Mouse (Mus musculus): Measurements from ENCODE around the gene Fbxl17.

Fbxl17 gene

DNA sequence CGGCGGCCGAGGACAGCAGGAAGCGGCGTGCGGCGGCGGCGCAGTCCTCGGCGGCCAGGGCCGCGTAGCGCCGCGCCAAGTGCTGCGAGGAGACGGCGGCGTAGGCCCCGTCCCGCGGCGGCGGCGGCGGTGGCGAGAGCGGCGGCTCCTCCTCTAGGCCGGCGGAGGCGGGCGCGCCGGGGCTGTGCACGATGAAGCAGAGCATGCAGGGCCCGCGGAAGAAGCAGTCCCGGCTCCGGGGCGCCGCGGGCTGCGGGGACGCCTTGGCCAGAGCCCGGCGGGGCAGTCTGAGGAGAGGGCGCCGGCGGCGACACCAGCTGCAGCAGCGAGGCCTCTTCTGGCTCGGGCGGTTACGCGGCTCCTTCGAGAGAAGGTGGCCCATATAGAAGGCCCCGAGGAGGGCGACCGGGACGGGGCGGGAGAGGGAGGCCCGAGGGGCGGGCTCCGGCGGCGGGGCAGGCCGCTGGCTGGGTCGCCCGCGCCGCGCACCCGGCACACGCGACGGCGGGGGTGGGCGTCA lies at the start of gene Fbxl17:
Gene Fbxl17, minus strand, starts transcription at position 382 of the 520 bp plus-strand sequence.
- DNase-seq (ENCODE audit: extremely low read depth, low read depth, low spot score): no peak

DNA sequence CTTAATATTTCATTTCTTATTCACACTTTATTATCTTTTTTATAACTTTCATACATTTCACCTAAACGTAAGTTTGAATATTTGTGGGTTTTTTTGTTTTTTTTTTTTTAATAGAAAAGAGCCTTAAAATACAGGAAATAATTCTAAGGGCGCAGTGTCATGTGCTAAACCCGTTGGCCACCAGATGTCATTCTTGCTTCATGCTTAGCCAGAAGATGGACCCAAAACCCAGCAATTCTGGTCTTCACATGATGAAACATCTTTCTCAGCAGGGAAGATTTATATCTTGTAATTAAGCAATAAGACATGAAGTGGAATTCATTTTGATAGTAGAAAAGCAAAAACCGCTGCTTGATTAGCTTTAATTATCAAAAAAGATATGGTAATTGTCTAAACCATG lies 47.6 kb upstream of the Fbxl17 start:
- DNase-seq (ENCODE audit: extremely low read depth, low read depth, low spot score): no peak

DNA sequence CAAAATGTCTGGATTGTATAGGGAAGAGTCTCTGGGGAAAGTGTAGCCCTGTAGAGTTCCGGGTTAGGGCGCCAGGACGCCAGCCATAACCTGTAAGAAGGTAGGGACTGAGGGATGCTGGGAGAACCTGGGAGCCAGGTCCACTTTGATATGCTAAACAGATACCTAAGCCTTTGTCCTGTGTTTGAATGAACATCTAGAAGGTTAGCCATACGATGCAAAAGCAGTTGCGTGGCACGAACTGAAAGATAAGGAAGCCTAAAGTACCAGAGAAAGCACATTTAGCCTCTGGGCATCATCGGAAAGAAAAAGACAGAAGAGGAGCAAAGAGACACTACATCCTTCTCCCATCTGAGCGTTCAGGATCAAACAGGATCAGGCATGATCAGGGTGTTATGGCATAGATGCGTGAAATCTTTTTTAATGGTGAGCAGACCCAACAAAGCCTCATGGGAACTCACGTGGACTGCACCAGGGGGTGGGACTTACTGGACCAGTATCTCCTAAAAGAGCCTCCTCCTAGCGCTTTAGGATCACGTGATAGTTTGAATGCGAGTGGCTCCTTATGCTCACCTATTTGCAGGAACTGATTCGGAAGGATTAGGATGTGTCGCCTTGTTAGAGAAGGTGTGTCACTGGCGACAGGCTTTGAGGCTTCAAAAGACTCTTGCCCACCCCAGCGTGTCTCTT lies 34.9 kb upstream of the Fbxl17 start:
- DNase-seq (ENCODE audit: extremely low read depth, low read depth, low spot score): no peak

DNA sequence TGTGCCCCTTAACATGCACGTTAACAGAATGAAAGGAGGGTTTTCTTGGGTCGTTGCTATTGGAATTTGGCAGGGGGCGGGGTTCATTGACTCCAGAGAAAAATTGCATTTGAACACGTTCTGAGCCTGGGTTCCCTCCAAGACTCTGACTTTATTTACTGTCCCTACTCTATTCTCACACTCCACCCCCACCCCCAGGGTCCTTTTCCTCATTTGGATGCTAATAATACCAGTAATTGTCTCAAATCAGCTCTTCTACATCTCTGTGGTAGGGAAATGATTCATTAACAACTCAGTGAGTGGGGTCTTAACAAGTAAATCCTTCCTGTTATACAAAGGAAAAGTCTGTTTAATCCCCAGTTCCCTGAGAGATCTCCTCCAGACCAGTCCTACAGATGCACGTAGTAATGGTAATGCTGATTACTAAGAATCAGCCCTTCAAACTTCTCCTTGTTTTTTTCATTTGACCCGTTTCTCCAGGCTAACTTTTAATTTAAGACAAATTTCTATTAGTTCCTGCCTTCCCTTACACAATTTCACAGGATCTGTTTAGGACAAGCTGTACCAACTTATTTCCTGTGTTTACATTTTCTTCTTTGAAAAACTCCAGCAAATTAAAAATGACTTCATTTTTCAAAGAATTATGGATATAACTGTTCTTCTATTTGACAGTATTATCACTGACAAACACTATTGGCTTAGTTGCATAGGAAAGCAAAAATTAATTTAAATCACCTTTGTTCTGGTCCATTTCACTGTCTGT lies 33.4 kb upstream of the Fbxl17 start:
- DNase-seq (ENCODE audit: extremely low read depth, low read depth, low spot score): no peak

DNA sequence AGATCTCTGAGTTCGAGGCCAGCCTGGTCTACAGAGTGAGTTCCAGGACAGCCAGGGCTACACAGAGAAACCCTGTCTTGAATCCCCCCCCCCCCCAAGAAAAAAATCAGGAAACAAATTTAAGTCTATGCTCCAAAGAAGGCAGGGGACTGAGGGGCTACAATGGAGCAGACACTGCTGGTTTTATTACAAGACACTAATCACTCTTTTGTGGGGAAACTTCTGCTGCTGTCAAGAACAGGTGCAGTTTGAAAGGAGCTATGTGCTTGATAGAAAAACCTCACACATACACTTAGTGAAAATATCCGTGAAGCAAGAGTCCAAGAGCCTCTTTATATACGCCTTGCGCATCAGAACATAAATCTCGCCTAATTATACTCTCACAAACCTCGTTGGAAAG lies 29.7 kb upstream of the Fbxl17 start:
- DNase-seq (ENCODE audit: extremely low read depth, low read depth, low spot score): no peak

DNA sequence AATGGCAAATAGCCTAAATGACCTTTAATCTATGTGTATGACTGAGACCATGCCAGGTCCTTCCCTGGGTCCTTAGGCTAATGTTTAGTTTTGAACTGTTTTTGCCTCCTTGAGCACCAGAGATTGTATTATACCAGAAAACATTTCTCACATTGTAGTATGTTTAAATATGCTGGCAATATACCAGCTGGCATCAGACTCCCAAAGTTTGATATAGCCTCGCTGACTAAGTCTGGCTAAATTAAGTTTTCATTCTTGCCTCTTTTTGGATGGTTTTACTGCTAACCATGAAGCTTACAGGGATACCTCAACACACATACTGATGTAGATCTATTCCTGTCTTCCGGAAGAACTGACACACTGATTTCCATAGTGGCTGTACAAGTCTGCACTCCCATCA lies 20.9 kb upstream of the Fbxl17 start:
- DNase-seq (ENCODE audit: extremely low read depth, low read depth, low spot score): no peak

DNA sequence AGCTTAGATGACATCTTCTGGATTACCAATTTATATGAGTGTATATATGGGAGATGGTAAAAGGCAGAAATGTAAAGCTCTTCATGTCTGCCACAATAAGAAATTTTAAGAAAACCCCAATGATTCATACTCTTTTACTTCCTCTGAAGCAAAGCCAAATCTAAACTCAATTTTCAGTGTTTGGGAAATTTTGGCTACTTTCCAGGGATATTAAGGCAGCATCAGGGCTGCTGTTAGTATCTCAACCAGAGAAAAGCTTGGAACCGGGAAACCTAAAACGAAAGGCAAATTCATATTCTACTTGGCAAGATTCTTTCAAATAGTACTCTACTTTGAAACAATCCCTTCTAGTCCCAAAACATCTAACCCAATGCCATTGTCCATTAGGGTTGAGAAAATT lies 10.6 kb upstream of the Fbxl17 start:
- DNase-seq (ENCODE audit: extremely low read depth, low read depth, low spot score): no peak

DNA sequence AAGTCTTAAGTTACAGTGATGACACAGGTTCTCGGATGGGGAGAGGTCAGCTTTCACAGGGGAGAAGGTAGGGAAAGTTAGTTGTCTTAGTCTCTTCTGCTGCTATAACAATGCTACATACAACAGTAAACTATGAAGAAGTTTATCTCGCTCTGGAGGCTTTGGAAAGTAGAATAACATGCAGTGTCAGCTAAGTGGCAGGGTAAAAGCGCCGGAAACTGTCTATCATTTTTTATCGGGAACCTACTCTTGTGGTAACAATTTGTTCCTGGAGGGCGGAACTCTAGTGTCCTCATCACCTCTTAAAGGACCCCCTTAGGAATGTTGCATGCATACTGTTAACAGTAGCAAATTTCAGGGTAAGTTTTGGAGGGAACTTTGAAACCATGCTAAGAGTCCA lies 1.3 kb upstream of the Fbxl17 start:
- DNase-seq (ENCODE audit: extremely low read depth, low read depth, low spot score): no peak

DNA sequence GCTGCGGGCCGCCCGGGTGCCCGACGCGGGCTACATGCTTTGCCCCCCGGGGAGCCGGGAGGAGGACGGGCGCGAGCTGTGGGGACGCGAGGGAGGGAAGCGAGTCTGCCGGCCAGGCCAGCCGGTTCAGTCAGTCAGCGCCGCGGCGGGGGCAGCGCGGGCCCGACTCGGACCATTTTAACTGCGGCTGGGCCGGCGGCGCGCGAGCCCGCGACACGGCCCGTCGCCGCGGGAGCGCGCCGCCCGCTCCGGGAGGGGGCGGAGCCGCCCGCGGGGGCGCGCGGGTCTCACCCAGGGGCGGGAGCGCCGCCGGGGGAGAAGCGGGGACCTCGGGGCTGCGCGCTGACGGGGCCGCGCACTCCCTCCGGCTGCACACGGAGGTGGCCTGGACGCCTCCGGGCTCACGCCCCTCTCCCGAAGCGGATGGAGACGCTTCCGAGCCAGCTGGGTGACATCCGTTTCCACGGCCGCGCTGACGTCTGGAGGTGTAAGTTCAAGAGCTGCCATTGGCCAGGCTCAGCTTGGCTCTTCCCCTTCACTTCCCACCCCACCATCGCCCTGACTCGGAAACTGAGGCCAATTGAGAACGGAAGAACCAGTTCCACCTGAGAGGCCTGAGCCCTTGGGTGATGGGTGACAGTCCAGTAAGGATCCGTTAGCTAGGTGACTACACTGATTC lies 478 bp upstream of the Fbxl17 start:
- DNase-seq (ENCODE audit: extremely low read depth, low read depth, low spot score): no peak

DNA sequence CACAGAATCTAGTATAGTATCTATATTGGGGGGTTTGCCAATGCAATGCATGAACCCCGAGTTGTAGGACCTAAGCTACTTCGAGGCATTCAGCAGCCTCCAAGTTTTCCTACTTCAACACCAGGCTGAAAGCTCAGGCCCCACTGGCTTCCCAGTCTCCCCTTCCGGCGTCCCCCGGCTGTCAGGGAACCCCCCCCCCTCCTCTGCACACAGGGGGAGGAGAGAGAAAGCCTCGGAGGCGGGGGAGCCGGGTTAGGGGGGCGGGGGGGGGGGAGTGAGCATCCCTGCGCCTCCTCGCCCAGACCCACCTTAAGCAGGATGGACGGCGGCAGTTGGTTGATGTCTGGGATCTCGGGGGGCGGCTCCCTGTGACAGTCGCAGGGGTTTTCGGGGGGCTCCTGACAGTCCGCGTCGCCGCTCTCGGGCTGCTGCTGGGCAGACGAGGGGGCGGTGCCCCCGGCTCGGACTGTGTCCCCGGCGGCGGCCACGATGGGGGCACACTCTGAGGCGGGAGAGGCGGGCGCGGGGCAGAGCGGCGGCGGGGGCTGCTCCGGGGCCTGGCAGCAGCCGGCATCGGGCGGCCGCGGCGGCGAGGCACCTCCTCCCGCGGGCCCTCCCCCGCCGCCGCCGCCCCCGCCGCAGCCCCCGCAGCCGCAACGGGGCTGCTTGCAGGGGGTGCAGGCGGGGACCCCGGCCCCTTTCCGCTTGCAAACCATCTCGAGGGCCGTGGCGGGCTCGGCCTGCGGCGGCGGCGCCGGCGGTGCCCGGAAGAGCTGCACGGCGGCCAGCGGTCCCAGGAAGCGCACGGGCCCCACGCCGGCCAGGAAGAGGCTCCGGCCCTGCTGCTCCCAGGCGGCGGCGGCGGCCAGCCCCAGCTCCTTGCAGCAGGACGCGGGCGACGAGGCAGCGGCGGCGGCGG lies 841 bp downstream of the Fbxl17 start:
- DNase-seq (ENCODE audit: extremely low read depth, low read depth, low spot score): no peak

DNA sequence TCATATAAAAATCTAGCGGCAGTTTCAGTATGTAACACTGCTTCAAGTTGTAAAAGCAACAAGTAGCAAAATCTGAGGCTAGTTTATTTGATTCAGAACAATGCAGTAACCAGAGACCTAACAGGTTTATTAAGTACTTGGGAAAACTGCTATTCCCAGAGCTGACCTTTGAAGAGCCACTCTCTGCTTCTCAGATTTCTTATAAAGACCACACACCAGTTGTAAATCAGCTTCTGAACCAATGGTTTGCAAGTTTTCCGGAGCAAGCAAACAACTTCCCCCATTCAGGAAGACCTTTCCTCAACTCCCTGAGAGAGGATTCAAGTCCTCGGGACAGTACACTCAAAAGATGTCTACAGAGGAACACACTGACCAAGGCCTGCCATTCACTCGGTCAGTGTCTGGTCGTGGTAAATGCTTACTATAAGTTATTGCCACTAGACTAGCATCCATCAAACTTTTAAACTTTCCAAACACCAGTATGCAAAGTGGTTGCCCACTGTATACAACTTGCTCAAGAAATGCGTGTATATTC lies 1.6 kb downstream of the Fbxl17 start:
- no peak for DNase-seq (ENCODE audit: extremely low read depth, low read depth, low spot score)

DNA sequence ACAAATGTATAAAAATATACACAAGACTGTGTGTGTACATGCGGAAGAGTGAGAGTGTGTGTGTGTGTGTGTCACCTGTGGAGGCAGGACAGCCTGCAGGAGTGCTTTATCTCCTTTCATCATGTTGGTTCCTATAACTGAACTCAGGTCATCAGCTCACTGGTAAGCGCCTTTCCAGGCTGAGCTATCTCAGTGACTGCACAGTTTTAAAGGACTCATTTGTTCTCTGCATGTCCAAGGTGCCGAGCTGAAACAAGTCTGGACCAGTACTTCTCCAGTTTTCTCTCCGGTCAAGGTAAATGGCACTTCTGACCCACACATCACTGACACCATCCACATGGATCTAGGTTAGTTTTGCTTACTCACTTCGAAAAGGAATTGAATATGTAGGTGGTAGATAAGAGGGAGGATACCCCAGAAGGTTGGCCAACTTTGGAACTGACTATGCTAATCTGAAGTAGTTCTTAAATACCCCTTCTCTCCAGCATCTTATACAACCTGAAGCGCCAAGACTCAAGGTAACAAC lies 2.5 kb downstream of the Fbxl17 start:
- no peak for DNase-seq (ENCODE audit: extremely low read depth, low read depth, low spot score)

DNA sequence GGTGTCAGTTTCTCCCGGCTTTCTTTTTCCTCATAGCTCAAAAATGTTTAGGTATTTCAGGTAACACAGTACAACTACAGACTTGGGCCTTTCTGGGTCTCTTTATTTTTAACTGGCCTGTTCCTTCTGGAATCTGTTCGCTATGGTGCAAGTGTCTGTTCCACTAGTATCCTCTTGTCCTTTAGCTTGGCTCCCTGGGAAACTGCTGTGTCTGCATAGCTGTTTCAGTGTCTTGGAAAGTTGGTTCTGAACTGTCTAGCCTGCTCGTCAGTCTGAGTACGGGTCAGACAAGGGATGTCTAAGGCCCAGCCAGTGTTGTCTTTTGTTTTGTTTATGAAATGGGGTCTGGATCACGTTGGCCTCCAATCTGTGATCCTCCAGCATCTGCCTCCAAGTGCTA lies 3.7 kb downstream of the Fbxl17 start:
- no peak for DNase-seq (ENCODE audit: extremely low read depth, low read depth, low spot score)

DNA sequence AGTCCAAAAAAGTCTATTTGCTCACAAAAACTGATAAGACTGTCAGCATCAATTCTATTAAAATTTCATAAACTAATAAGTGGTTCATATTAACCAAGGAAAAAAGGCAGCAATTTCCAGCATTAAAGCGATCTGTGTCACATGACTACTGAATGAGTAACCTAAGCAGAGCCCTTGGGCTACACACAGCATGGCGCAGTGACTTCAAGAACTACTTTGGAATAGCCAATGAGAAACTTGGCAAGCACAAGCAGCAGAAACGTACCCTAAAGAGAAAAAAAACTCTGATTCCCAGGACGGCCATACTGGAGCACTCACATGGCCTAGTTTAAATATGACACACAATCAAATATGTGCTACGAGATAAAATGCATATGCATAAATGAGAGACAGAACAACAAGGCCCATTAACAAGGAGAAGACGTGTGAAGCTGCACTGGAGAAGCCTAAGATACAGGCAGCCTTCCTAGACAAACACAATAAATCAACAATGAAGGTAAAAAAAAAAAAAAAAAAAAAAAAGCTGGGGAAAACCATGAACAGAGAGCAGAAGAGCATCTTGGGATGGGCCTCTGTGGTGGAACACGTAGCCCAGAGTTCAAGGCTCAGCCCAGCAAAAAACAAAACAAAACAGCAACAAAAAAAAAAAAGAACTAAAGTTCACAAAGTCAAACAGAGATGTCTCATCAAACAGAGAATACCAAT lies 5.8 kb downstream of the Fbxl17 start:
- DNase-seq (ENCODE audit: extremely low read depth, low read depth, low spot score): no peak

DNA sequence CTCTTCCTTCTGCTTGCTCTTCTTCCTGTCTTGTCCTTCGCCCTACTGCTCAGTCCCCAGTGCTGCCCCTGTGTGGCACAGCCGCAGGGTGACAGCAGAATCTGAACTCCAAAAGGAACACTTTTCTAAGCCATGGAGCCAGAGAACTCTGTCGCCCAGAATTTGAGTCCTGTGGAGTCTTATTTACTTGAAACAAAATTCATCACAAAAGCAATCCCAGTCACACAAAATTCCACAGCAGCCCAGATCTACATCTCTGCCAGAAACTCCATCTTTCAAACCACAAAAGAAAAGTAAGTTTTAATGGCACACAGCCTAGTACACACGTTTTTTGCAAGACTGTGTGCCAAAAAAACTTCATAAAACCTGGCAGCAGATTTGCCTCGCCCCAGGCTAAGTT lies 6.5 kb downstream of the Fbxl17 start:
- no peak for DNase-seq (ENCODE audit: extremely low read depth, low read depth, low spot score)

DNA sequence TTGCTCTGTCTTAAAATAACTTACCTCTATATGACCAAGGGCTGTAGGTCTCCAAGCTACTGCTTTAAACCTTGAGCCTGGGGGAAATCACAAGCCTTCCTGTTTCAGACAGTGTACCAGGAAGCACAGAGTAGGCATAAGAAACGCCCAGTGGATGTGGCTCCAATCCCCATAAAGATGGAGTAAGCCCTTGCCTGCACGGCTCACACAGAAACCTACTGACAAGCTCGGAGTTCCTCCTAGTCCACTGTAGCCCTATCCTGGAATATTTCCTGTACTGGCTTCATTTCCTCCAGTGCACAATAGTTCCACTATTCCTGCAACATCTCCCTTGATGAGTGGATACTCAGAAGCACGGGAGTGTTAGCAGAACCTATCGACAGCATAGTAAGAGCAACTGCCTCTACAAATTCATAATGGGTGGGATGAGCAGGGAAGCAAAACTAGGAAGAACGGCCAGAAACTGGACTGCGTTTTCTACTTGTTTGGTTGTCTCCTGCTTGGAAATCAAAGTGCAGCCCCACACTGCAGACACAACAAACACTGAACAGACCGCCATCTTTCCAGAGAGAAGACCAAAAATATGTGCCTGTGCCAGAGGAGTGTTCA lies 7.0 kb downstream of the Fbxl17 start:
- DNase-seq (ENCODE audit: extremely low read depth, low read depth, low spot score): no peak

DNA sequence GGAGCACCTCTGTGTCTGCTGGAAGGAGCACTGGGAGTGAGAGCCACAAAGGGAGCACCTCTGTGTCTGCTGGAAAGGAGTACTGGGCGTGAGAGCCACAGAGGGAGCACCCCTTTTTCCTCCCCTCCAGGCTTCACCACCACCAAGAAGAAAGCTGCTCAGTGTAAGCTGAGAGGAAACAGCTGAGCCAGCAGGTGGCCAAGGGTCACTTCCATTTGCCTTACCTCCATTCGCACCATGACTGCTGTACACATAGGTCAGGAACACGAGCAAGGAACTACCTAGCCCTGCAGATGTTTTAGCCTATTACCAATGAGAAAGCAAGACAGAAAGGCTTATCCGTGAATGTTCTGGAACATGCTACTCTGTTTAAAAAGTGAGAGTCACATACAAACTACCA lies 10.3 kb downstream of the Fbxl17 start:
- no peak for DNase-seq (ENCODE audit: extremely low read depth, low read depth, low spot score)

DNA sequence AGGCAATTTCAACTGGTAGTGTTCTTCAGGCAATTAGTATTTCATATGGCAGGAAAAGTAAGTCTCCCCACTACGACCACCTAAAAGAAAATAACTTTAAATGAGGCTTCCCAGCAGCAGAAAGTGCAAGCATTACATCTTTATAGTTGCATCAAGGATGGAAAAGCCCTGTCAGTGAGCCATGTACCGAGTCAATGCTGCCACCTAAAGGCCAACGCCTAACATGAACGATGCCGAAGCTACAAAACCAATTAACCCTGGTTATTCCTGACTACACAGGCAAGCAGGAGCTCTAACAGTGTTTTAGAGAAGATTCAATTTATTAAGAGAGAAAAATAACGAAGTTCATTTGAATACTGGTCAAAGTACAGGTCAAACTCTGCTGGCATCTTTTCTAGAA lies 32.0 kb downstream of the Fbxl17 start:
- no peak for DNase-seq (ENCODE audit: extremely low read depth, low read depth, low spot score)

DNA sequence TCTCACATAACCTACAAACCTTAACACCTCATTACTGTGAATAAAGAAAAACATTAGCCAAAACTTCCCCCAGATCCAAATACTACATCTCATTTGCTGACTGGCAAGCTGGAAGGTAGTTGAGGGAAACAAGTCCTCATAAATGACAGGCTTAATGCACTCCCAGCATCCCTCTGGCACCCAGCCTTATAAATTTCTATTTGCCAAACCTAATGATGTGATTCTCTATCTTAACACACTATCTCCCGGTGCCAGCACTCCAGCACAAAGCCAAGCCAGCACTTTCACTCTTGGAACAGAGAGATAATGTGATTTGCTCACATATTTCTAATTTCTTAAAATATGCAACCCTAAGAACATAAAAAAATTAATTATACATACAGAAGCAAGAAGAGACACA lies 34.6 kb downstream of the Fbxl17 start:
- DNase-seq (ENCODE audit: extremely low read depth, low read depth, low spot score): no peak
